Mouse (Mus musculus) lung, embryonic 15.5 days (tissue): ENCODE measurements around the gene Cgref1. TPM values are rescaled to one million over a fixed set of nuclear protein-coding genes. Genes with fewer than 3 reads are reported as not detected.

Experiments
- ATAC-seq: fragments of 200-750 bp; cut with Nextera tagmentation; 2 replicates; pipeline ENCODE4 v1.8.0; 2017; ENCODE audit warnings: moderate number of reproducible peaks, borderline replicate concordance; ENCODE audit not compliant: low FRiP score, low TSS enrichment; ENCODE audit errors: extremely low read depth
- H3K27ac ChIP-seq: fragments of 300-500 bp; sonication (generic); 2 replicates; pipeline ENCODE4 v1.5.1; 2015; ENCODE audit warnings: moderate library complexity, mild to moderate bottlenecking, inconsistent platforms
- H3K27me3 ChIP-seq: fragments of 300-500 bp; sonication (generic); 2 replicates; pipeline ENCODE4 v1.6.1; 2015; ENCODE audit warnings: inconsistent platforms
- H3K36me3 ChIP-seq: fragments of 300-500 bp; sonication (generic); 2 replicates; pipeline ENCODE4 v1.6.1; 2015; ENCODE audit warnings: inconsistent platforms
- H3K4me1 ChIP-seq: fragments of 300-500 bp; sonication (generic); 2 replicates; pipeline ENCODE4 v1.6.1; 2015; ENCODE audit warnings: inconsistent platforms
- H3K4me2 ChIP-seq: fragments of 300-500 bp; sonication (generic); 2 replicates; pipeline ENCODE4 v1.6.1; 2015; ENCODE audit warnings: inconsistent platforms, mild to moderate bottlenecking, moderate library complexity
- H3K4me3 ChIP-seq: fragments of 300-500 bp; sonication (generic); 2 replicates; pipeline ENCODE4 v1.5.1; 2015; ENCODE audit warnings: mild to moderate bottlenecking, inconsistent platforms
- H3K9ac ChIP-seq: fragments of 300-500 bp; sonication (generic); 2 replicates; pipeline ENCODE4 v1.6.1; 2015; ENCODE audit warnings: inconsistent platforms
- H3K9me3 ChIP-seq: fragments of 300-500 bp; sonication (generic); 2 replicates; pipeline ENCODE4 v1.6.1; 2016; ENCODE audit warnings: inconsistent platforms
- WGBS: fragments of 180-500 bp; shearing (Covaris S2); methylation state at CpG from one replicate; pipeline ENCODE4 v1.1.7; 2015; 5-methylcytosine and 5-hydroxymethylcytosine counted together
- polyA plus RNA-seq: library from polyadenylated mRNA; unstranded; fragments of >200 nt; fragmentation: Nextera tagmentation; extraction: Ambion mirVana; gene quantifications from 2 replicates; pipeline ENCODE4 v1.2.1, GENCODE M21; 2015

Cgref1 gene
- polyA plus RNA-seq, 1 experiment from 2014 or later: 2.3 TPM

- peak within 1 kb of the TSS; percentile 91 for H3K4me3 ChIP-seq
- H3K4me2 ChIP-seq: peak within 1 kb of the TSS; percentile 82
- H3K9ac ChIP-seq: peak within 1 kb of the TSS; percentile 89
- WGBS: under 1% methylated on average over 56 of the region's 56 CpGs
- H3K27ac ChIP-seq: peak within 1 kb of the TSS; percentile 92
- ATAC-seq: peak; percentile 95
- H3K36me3 ChIP-seq: peaks cover 27% of the 10 kb centered on the region
- no peaks in the 10 kb centered on the region for H3K9me3 ChIP-seq
- peaks cover 24% of the 10 kb centered on the region for H3K4me1 ChIP-seq
- H3K27me3 ChIP-seq: no peaks in the 10 kb centered on the region
These were observed 14.6 kb upstream of the Cgref1 start, which contains the start of gene Preb for GRCm38 (mm10) chr5:30959966-30960501. Preb (minus strand) TSS chr5:30960361.

- Histone ChIP-seq H3K9ac (peak overlapping the region; percentile 89), H3K27me3 (no peaks in the 10 kb centered on the region), H3K4me3 (peak overlapping the region; percentile 91), H3K9me3 (no peaks in the 10 kb centered on the region), H3K4me2 (peak overlapping the region; percentile 82), H3K36me3 (peaks cover 34% of the 10 kb centered on the region), H3K4me1 (peaks cover 24% of the 10 kb centered on the region), H3K27ac (peak overlapping the region; percentile 92)
- 21% methylated on average over 19 of the region's 19 CpGs for WGBS
- peak; percentile 13; the same call in 1 of the 2 replicates for ATAC-seq
These were observed 13.9 kb upstream of the Cgref1 start for GRCm38 (mm10) chr5:30959198-30959854.

GRCm38 (mm10) chr5:30957891-30958290 is 12.5 kb upstream of the Cgref1 start:
- peak overlapping the region; percentile 10; the same call in 1 of the 2 replicates for H3K4me2 ChIP-seq
- H3K4me3 ChIP-seq: no peak overlapping the region
- WGBS: 91% methylated on average over 6 of the region's 6 CpGs

GRCm38 (mm10) chr5:30955751-30956150 is 10.4 kb upstream of the Cgref1 start:
- Histone ChIP-seq H3K4me1 (peaks cover 24% of the 10 kb centered on the region), H3K27ac (no peak overlapping the region), H3K9me3 (no peaks in the 10 kb centered on the region), H3K27me3 (no peaks in the 10 kb centered on the region), H3K4me2 (no peak overlapping the region), H3K36me3 (peaks cover 54% of the 10 kb centered on the region), H3K4me3 (no peak overlapping the region), H3K9ac (no peak overlapping the region)
- WGBS: 90% methylated on average over 6 of the region's 6 CpGs
- no peak for ATAC-seq

More at GRCm38 (mm10) chr5:30957891-30958290, 12.5 kb upstream of the Cgref1 start:
- no peaks in the 10 kb centered on the region for H3K27me3 ChIP-seq
- peaks cover 24% of the 10 kb centered on the region for H3K4me1 ChIP-seq
- H3K36me3 ChIP-seq: peaks cover 48% of the 10 kb centered on the region
- H3K9ac ChIP-seq: no peak overlapping the region
- no peak for ATAC-seq
- H3K9me3 ChIP-seq: no peaks in the 10 kb centered on the region
- H3K27ac ChIP-seq: no peak overlapping the region

- Histone ChIP-seq H3K27me3 (no peaks in the 10 kb centered on the region), H3K9ac (no peak overlapping the region), H3K4me3 (no peak overlapping the region), H3K4me1 (peaks cover 27% of the 10 kb centered on the region), H3K36me3 (peaks cover 54% of the 10 kb centered on the region), H3K4me2 (no peak overlapping the region), H3K9me3 (no peaks in the 10 kb centered on the region), H3K27ac (no peak overlapping the region)
- ATAC-seq: no peak
- 93% methylated on average over 9 of the region's 9 CpGs for WGBS
These were observed 9.2 kb upstream of the Cgref1 start for GRCm38 (mm10) chr5:30954556-30954955.

GRCm38 (mm10) chr5:30954065-30954464 is 8.7 kb upstream of the Cgref1 start:
- WGBS: 95% methylated on average over 6 of the region's 6 CpGs
- Histone ChIP-seq H3K27me3 (no peaks in the 10 kb centered on the region), H3K9me3 (no peaks in the 10 kb centered on the region), H3K36me3 (peaks cover 54% of the 10 kb centered on the region), H3K4me3 (no peak overlapping the region), H3K27ac (no peak overlapping the region), H3K4me2 (no peak overlapping the region), H3K4me1 (peaks cover 27% of the 10 kb centered on the region), H3K9ac (no peak overlapping the region)
- no peak for ATAC-seq

- peaks cover 42% of the 10 kb centered on the region for H3K36me3 ChIP-seq
- H3K9me3 ChIP-seq: no peaks in the 10 kb centered on the region
- no peak for ATAC-seq
- H3K4me1 ChIP-seq: peaks cover 16% of the 10 kb centered on the region
- H3K4me3 ChIP-seq: no peak overlapping the region
- 82% methylated on average over 5 of the region's 5 CpGs for WGBS
- H3K9ac ChIP-seq: no peak overlapping the region
- no peak overlapping the region for H3K4me2 ChIP-seq
- no peaks in the 10 kb centered on the region for H3K27me3 ChIP-seq
- no peak overlapping the region for H3K27ac ChIP-seq
These were observed 7.2 kb upstream of the Cgref1 start for GRCm38 (mm10) chr5:30952551-30952950.

- peaks cover 38% of the 10 kb centered on the region for H3K36me3 ChIP-seq
- no peak overlapping the region for H3K4me3 ChIP-seq
- no peak overlapping the region for H3K9ac ChIP-seq
- ATAC-seq: no peak
- peaks cover 16% of the 10 kb centered on the region for H3K4me1 ChIP-seq
- 74% methylated on average over 6 of the region's 6 CpGs for WGBS
- no peaks in the 10 kb centered on the region for H3K9me3 ChIP-seq
- no peak overlapping the region for H3K27ac ChIP-seq
- no peak overlapping the region for H3K4me2 ChIP-seq
- H3K27me3 ChIP-seq: no peaks in the 10 kb centered on the region
These were observed 6.3 kb upstream of the Cgref1 start for GRCm38 (mm10) chr5:30951706-30952105.

GRCm38 (mm10) chr5:30950922-30951321 is 5.5 kb upstream of the Cgref1 start:
- 0 out of 2 replicates have a peak overlapping the region, but pooled peaks have one; percentile 80 for H3K4me2 ChIP-seq

GRCm38 (mm10) chr5:30950451-30950850 is 5.1 kb upstream of the Cgref1 start:
- WGBS: 61% methylated on average over 4 of the region's 4 CpGs
- peaks cover 4% of the 10 kb centered on the region; the same call in 1 of the 2 replicates for H3K27me3 ChIP-seq
- H3K36me3 ChIP-seq: peaks cover 31% of the 10 kb centered on the region
- peak overlapping the region; percentile 52 for H3K4me3 ChIP-seq
- peak overlapping the region; percentile 80 for H3K4me2 ChIP-seq
- peak overlapping the region; percentile 43 for H3K9ac ChIP-seq
- peak overlapping the region; percentile 54 for H3K27ac ChIP-seq
- H3K9me3 ChIP-seq: no peaks in the 10 kb centered on the region
- H3K4me1 ChIP-seq: peaks cover 16% of the 10 kb centered on the region
- no peak for ATAC-seq

More at GRCm38 (mm10) chr5:30950922-30951321, 5.5 kb upstream of the Cgref1 start:
- H3K27ac ChIP-seq: no peak overlapping the region
- H3K9me3 ChIP-seq: no peaks in the 10 kb centered on the region
- peaks cover 16% of the 10 kb centered on the region for H3K4me1 ChIP-seq
- no peak for ATAC-seq
- H3K9ac ChIP-seq: no peak overlapping the region
- peaks cover 36% of the 10 kb centered on the region for H3K36me3 ChIP-seq
- 78% methylated on average over 2 of the region's 2 CpGs for WGBS
- H3K27me3 ChIP-seq: no peaks in the 10 kb centered on the region; the same call in 1 of the 2 replicates
- H3K4me3 ChIP-seq: peak overlapping the region; percentile 52; the same call in 1 of the 2 replicates

GRCm38 (mm10) chr5:30949654-30950326 is 4.4 kb upstream of the Cgref1 start:
- peaks cover 21% of the 10 kb centered on the region for H3K4me1 ChIP-seq
- peak overlapping the region; percentile 55 for H3K9ac ChIP-seq
- ATAC-seq: peak; percentile 92
- under 1% methylated on average over 31 of the region's 31 CpGs for WGBS
- peak overlapping the region; percentile 80 for H3K4me2 ChIP-seq
- H3K9me3 ChIP-seq: no peaks in the 10 kb centered on the region
- H3K27me3 ChIP-seq: peaks cover 11% of the 10 kb centered on the region
- H3K36me3 ChIP-seq: peaks cover 24% of the 10 kb centered on the region
- H3K27ac ChIP-seq: peak overlapping the region; percentile 54
- peak overlapping the region; percentile 52 for H3K4me3 ChIP-seq

GRCm38 (mm10) chr5:30948620-30949019 is 3.2 kb upstream of the Cgref1 start:
- ATAC-seq: no peak
- Histone ChIP-seq H3K4me2 (no peak overlapping the region), H3K9ac (no peak overlapping the region), H3K27me3 (peaks cover 18% of the 10 kb centered on the region), H3K36me3 (peaks cover 13% of the 10 kb centered on the region; the same call in 1 of the 2 replicates), H3K4me1 (peaks cover 21% of the 10 kb centered on the region), H3K27ac (no peak overlapping the region), H3K9me3 (no peaks in the 10 kb centered on the region), H3K4me3 (no peak overlapping the region)
- WGBS: 79% methylated on average over 5 of the region's 5 CpGs
